Mouse (Mus musculus) CD8-positive naive resting alpha-beta T cell, adult 57 days (primary cell): ENCODE results near the gene Ifna6. TPM values are rescaled to one million over a fixed set of nuclear protein-coding genes. Genes with fewer than 3 reads are reported as not detected.

Experiments used
- total RNA-seq: library from RNA; stranded (reverse); gene quantifications from one replicate; pipeline ENCODE4 v1.2.4, GENCODE M21; 2023

Ifna6 gene
- not detected for total RNA-seq

GRCm38 (mm10) chr4:88827116-88827515 is at the start of gene Ifna6:
Gene Ifna6, plus strand, starts transcription at chr4:88827416.

GRCm38 (mm10) chr4:88779550-88779949 is 47.7 kb upstream of the Ifna6 start, which contains the start of gene Gm13272:
Gene Gm13272, plus strand, starts transcription at chr4:88779850.

GRCm38 (mm10) chr4:88781831-88782230 is 45.4 kb upstream of the Ifna6 start, which contains the start of gene Ifnz:
Gene Ifnz, plus strand, starts transcription at chr4:88782131.

GRCm38 (mm10) chr4:88785409-88785808 is 41.8 kb upstream of the Ifna6 start, which contains the start of gene Gm13276:
Gene Gm13276, plus strand, starts transcription at chr4:88785709.

GRCm38 (mm10) chr4:88788402-88788801 is 38.8 kb upstream of the Ifna6 start, which contains the start of gene Gm13277:
Gene Gm13277, plus strand, starts transcription at chr4:88788632.

GRCm38 (mm10) chr4:88791250-88791649 is 36.0 kb upstream of the Ifna6 start, which contains the start of gene Gm13278:
Gene Gm13278, plus strand, starts transcription at chr4:88791550.

GRCm38 (mm10) chr4:88793936-88794675 is 33.1 kb upstream of the Ifna6 start, which contains the start of gene Gm13275:
Gene Gm13275, plus strand, starts transcription at chr4:88794487.

GRCm38 (mm10) chr4:88797097-88797496 is 30.1 kb upstream of the Ifna6 start, which contains the start of gene Gm13279:
Gene Gm13279, plus strand, starts transcription at chr4:88797397.

GRCm38 (mm10) chr4:88799365-88799764 is 27.9 kb upstream of the Ifna6 start, which contains the start of gene Gm13285:
Gene Gm13285, plus strand, starts transcription at chr4:88799665.

GRCm38 (mm10) chr4:88802954-88803353 is 24.3 kb upstream of the Ifna6 start, which contains the start of gene Gm13287:
Gene Gm13287, plus strand, starts transcription at chr4:88803254.

GRCm38 (mm10) chr4:88805231-88805630 is 22.0 kb upstream of the Ifna6 start, which contains the start of gene Gm13288:
Gene Gm13288, plus strand, starts transcription at chr4:88805531.

GRCm38 (mm10) chr4:88815928-88816327 is 11.3 kb upstream of the Ifna6 start, which contains the start of gene Ifna7:
Gene Ifna7, plus strand, starts transcription at chr4:88816228.

GRCm38 (mm10) chr4:88819659-88820058 is 7.6 kb upstream of the Ifna6 start, which contains the start of gene Ifna11:
Gene Ifna11, plus strand, starts transcription at chr4:88819959.

GRCm38 (mm10) chr4:88835225-88835624 is 8.0 kb downstream of the Ifna6 start, which contains the start of gene Ifna5:
Gene Ifna5, plus strand, starts transcription at chr4:88835525.

GRCm38 (mm10) chr4:88841438-88841911 is 14.3 kb downstream of the Ifna6 start, which contains the start of gene Ifna4:
Gene Ifna4, plus strand, starts transcription at chr4:88841861.

GRCm38 (mm10) chr4:88849698-88850097 is 22.5 kb downstream of the Ifna6 start, which contains the start of gene Ifna1:
Gene Ifna1, plus strand, starts transcription at chr4:88850087.

Other genes with a start within 250 kb of the Ifna6 start
- not detected for gene Ifna9, start 235.0 kb upstream of the Ifna6 start, total RNA-seq
- not detected for gene Ifna12, start 224.0 kb upstream of the Ifna6 start, total RNA-seq
- gene C87499, start 193.0 kb upstream of the Ifna6 start, total RNA-seq = not detected
- not detected for gene Ifna13, start 183.0 kb upstream of the Ifna6 start, total RNA-seq
- gene Ifna16, start 150.5 kb upstream of the Ifna6 start, total RNA-seq = not detected
- not detected for gene Ifna2, start 143.5 kb upstream of the Ifna6 start, total RNA-seq
- not detected for gene Ifnab, start 136.1 kb upstream of the Ifna6 start, total RNA-seq
- gene Gm26566, start 105.6 kb upstream of the Ifna6 start, total RNA-seq = 1.4 TPM
- 38.7 TPM for gene Klhl9, start 105.0 kb upstream of the Ifna6 start, total RNA-seq
- gene Gm13271, start 72.5 kb upstream of the Ifna6 start, total RNA-seq = not detected
- gene Gm13283, start 67.3 kb upstream of the Ifna6 start, total RNA-seq = not detected
- gene Gm13290, start 53.6 kb upstream of the Ifna6 start, total RNA-seq = not detected
- gene Gm13289, start 50.5 kb upstream of the Ifna6 start, total RNA-seq = not detected
- gene Gm13272, start 47.6 kb upstream of the Ifna6 start, total RNA-seq = not detected
- gene Ifnz, start 45.3 kb upstream of the Ifna6 start, total RNA-seq = not detected
- not detected for gene Gm13276, start 41.7 kb upstream of the Ifna6 start, total RNA-seq
- not detected for gene Gm13277, start 38.8 kb upstream of the Ifna6 start, total RNA-seq
- gene Gm13278, start 35.9 kb upstream of the Ifna6 start, total RNA-seq = not detected
- gene Gm13275, start 32.9 kb upstream of the Ifna6 start, total RNA-seq = not detected
- gene Gm13279, start 30.0 kb upstream of the Ifna6 start, total RNA-seq = not detected
- gene Gm13285, start 27.8 kb upstream of the Ifna6 start, total RNA-seq = not detected
- not detected for gene Gm13287, start 24.2 kb upstream of the Ifna6 start, total RNA-seq
- not detected for gene Gm13288, start 21.9 kb upstream of the Ifna6 start, total RNA-seq
- gene Ifna7, start 11.2 kb upstream of the Ifna6 start, total RNA-seq = not detected
- gene Ifna11, start 7.5 kb upstream of the Ifna6 start, total RNA-seq = not detected
- gene Ifna5, start 8.1 kb downstream of the Ifna6 start, total RNA-seq = not detected
- gene Ifna4, start 14.4 kb downstream of the Ifna6 start, total RNA-seq = not detected
- gene Ifna1, start 22.7 kb downstream of the Ifna6 start, total RNA-seq = not detected
- gene Ifne, start 52.8 kb downstream of the Ifna6 start, total RNA-seq = not detected